Mouse (Mus musculus) cerebellum, postnatal 36 days (tissue): ENCODE results near the gene Pde8b.
"Not testable (repeated sequence)": the region's sequence is repeated elsewhere in the genome, so short reads cannot be mapped to it uniquely, and the experiment has no call there.

Source experiments
- DNase-seq, 2 experiments: peaks; one replicate each; pipeline ENCODE4 v3.0.0; 2021 to 2022; ENCODE audit warnings: mixed read lengths in 2 of 2

Pde8b gene

GRCm38 (mm10) chr13:95221882-95222568 lies 28.1 kb downstream of the Pde8b start:
- no peak for DNase-seq

DNA sequence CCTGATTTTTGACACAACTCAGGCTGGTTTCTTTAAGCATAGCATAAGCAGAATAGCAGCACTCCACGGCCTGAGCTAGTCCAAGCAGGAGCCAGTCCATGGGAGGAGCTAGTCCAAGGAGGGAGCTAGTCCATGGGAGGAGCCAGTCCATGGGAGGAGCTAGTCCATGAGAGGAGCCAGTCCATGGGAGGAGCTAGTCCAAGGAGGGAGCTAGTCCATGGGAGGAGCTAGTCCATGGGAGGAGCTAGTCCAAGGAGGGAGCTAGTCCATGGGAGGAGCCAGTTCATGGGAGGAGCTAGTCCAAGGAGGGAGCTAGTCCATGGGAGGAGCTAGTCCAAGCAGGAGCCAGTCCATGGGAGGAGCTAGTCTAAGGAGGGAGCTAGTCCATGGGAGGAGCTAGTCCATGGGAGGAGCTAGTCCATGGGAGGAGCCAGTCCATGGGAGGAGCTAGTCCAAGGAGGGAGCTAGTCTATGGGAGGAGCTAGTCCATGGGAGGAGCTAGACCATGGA lies 34.4 kb downstream of the Pde8b start:
- DNase-seq, result not testable (repeated sequence)

GRCm38 (mm10) chr13:95212320-95212719 lies 37.8 kb downstream of the Pde8b start:
- DNase-seq, result no peak

- not testable (repeated sequence) for DNase-seq
Measured at GRCm38 (mm10) chr13:95207301-95207700, 42.8 kb downstream of the Pde8b start.

DNA sequence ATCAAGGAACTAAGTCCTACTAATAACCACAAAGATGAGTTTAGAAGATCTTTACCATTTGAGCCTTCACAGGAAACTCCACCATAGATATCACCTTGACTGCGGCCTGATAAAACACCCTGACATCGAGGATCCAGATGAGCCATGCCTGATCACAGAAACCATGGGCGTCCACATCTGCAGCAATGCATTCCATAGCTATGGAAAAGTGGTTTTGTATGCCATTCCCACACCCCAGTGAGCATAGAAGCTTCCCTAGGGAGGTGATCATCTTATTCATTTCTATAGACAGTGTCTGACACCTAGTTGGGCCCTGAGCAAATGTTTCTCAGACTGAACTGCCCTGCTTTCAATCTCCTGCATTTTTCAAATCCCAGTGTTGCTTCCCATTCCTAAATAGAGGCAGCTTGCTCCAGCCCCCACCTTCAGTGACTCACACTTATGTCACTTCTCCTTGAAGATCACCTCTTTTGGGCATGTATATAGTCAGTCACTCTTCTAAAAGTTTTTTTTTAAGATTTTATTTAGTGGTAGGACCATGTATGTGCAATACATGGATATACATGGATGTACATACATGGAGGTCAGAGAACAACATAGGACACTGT lies 47.9 kb downstream of the Pde8b start:
- no peak for DNase-seq

DNA sequence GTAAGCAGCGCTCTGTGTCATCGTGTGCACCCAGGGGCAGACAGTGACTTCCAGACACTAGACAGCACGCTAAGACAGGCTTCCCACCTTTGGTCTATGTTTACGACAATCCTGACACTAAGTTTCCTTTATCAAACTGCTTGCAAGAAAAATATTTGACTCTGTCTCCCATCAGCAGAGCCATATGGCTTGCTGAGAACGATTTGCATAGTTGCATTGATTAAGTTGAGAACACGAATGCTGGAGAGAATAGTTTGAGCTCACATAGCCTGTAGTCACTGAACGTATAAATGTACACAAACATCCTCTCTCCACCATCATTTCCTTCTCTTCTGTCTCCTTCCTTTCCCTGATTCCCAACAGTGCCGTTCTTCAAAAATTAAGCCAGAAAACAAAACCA lies 49.3 kb downstream of the Pde8b start:
- DNase-seq, result no peak

- no peak for DNase-seq
Measured at GRCm38 (mm10) chr13:95200036-95200435, 50.1 kb downstream of the Pde8b start.

DNA sequence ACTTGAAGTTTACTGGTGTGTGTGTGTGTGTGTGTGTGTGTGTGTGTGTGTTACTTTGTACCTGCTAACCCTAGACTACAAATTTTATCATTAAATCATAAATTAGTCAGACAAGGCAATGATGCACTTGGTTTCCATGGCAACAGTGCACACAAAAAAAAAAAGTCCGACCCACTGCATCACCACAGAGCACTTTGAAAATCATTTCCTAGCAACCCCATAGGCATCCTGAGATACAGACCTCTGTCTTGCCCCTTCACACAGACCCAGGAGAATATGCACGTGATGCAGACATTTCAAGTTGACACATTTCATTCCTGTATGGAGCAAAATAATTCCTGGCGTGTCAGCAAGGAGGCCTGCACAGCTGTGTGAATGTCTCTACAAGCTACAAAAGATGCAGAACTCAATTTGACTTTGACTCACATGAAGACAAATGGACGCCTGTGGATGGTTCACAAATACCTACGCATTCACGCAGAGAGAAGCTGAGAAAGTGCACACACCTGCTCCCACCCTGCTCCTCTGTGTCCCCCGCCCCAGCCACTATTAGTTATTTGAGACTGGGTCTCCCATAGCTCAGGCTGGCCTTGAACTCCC lies 53.9 kb downstream of the Pde8b start:
- no peak for DNase-seq

DNA sequence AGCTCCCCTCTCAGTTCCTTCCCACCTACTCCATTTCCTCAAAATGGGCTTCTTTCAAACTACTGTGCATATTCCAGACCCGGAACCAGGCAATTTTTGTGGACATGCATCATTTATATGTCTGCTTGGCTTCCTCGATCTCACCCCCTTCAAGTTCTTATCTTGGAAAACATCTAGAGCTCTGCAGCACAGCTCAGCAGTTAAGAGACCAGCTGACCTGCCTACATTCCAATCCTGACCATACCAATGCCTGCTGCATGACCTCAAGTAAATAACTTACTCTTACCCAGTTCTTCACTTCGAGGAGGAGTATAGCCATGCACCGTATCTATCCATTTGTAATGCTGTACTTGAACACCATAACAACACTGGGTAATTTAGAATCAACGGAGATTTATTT lies 58.2 kb downstream of the Pde8b start:
- no peak for DNase-seq

DNA sequence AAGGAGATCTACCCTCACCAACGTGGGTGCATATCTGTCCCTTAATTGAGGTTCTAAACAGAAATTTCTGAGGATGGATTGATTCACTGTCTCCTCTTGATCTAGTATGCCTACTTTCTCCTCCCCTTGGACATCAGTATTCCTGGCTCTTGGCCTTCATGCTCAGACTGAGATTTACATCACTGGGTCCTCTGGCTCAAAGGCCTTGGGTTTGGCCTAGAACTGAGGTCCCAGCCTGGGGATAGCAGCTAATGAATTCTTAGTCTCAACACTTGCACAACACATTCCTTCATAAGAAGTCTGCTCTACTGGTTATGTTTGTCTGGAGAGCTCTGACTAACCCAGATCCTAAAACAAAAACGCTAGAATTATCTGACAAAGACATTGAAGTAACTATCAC lies 61.0 kb downstream of the Pde8b start:
- DNase-seq, result no peak

DNA sequence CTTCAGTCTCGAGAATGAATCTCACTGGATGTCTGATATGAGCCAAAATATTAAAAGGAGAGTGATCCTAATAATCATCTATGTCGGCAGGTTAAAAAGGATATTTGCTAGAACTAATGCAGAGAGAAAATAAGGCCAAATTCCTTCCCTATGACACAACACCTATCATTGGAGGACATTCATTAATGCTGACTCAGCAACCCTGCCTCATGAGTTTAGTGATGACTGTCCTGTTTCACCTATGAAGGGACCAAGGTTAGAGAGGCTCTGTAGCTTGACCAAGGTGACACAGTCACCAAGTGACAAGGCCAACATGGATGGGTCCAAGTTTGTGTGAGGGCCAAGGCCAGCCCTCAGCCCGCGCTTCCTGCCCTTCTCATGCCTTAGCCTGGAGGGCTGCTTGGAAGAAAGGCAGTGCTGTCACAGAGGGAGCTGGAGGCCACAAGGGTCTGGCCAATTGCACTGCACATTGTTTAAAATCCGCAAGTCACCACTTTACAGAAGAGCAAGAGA lies 62.9 kb downstream of the Pde8b start:
- no peak for DNase-seq

DNA sequence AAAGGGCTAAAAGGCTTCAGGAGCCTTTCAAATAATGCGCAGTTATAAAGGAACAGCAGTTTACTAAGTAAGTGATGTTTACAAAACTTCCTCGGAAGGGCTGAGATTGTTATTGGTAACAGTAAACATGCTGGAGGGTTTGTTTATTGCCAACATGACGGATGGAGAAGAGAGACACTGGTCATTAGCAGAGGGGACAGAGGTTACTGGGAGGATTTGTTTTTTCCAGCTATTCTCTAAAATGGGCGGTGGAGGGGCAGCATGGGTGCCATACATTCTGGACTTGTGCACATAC lies 63.4 kb downstream of the Pde8b start:
- no peak for DNase-seq

- DNase-seq, result no peak
Measured at GRCm38 (mm10) chr13:95185891-95186740, 64.0 kb downstream of the Pde8b start.

- DNase-seq, result no peak
Measured at GRCm38 (mm10) chr13:95183686-95184085, 66.5 kb downstream of the Pde8b start.

- no peak for DNase-seq
Measured at GRCm38 (mm10) chr13:95180208-95180607, 69.9 kb downstream of the Pde8b start.

GRCm38 (mm10) chr13:95177326-95177725 lies 72.8 kb downstream of the Pde8b start:
- DNase-seq, result no peak

DNA sequence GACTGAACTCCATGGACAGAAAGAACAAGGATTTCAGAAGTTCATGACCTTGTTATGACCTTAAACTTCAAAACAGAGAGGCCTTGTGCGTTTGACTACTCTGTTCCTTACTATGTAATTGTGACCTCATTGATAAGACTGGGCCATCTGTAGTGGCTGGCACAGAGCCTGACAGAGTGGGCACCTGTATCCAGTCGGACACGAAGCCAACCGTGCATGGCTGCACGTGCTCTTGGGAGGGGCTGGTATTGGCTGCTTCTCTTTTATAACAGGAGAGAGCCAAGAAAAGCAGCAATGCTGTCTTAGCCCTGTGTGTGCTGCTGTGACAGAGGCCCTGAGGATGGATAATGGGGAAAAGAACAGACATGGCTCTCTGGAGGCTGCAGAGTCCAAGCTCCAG lies 73.7 kb downstream of the Pde8b start:
- no peak for DNase-seq

- no peak for DNase-seq
Measured at GRCm38 (mm10) chr13:95174253-95174652, 75.9 kb downstream of the Pde8b start.

GRCm38 (mm10) chr13:95172346-95172745 lies 77.8 kb downstream of the Pde8b start:
- DNase-seq, result no peak

DNA sequence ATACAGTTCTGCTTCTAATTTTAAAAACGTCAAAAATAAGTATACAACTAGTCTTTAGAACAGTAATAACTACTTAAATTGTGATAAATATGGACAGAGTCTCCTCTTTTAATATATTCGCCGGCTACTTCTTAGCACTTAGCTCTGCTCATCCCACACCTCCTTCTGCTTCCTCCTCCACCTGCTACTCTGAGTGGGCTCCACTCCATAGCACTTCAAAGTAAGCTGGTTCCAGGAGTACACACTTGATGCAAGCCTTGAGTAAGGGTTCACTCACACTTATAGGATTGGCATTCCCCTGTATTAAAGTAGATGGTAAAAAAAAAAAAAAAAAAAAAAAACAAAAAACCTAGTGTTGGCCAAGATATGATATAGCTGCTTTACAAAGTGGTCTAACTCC lies 89.9 kb downstream of the Pde8b start:
- DNase-seq, result no peak

DNA sequence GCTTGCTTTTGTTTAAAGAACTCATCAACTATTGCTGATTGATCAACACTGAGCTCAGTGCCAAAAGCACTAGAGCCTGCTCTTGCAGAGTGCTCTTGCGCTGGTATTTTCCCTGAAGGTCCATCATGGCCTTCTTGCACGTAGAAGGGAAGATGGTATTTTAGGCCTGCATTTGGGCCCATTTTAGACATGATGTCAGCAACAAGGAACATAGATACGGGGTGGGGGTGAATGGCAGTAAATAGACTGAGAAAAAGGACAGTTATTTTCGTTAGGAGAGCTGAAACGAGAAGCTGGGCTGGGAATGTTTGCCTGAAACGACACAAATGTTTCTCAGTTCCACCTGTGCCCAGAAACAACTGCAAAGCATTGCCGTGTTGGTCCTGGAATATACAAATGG lies 91.2 kb downstream of the Pde8b start:
- no peak for DNase-seq

DNA sequence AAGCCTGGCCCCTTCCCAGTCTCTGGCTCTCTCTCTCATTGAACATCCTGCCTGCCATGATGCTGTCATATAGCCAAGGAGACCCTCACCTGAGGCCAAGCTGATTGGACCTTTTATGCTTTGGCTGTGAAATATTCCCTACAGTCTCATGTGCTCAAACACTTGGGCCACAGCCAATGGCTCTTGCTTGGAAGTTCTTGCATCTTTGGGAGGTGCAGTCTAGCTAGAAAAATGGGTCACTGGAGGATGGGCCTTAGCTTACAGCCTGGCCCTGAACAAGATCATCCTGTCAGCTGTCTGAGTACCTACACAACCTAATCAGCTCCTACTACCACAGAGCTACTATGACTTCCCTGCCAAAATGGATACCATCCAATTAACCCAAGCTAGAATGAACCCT lies 105.4 kb downstream of the Pde8b start:
- no peak for DNase-seq

GRCm38 (mm10) chr13:95140460-95141079 lies 109.6 kb downstream of the Pde8b start:
- no peak for DNase-seq
